Mouse (Mus musculus) thymus, adult 18-20 months (tissue): ENCODE measurements around the gene Fxr2.

Experiments
- DNase-seq, 2 experiments: peaks; one replicate each; pipeline ENCODE4 v3.0.0; 2022; ENCODE audit warnings: mixed read lengths in 2 of 2

Fxr2 gene

DNA sequence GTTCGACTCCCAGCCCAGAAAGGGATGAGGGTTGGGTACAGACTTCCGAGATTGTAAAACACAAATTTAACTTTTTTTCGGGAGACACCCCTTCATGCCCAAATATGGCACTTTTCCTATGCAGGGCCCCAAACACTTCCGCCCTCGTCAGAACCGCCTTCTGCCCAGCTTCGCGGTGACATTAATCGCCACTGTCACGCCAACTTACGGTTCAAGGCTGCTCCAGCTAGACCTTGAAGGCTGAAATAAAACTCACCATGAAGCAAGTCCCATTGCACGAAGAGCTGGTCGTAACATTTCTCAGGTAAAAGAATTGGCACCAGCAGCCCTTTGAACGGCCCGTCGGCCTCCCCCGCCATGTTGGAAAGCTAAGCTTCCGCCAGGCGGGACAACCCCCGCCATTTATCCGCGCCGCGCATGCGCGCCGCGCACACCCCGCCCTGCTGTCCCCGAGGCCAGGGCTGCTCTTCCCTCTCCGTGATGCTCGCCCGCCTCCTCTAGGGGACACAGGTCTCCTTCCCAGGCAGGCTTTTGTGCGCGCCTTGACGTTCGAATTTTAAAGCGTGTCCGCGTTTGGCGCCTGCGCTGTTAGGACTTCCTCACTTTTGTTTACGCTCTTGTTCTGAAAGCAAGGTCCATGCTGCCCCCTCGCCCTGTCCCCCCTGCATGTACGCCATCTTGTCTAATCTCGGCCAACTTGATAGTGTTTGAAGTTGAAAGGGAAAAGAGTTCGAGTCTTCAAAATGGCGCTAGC is 29.6 kb downstream of the Fxr2 start, which contains the start of gene Mpdu1:
Gene Mpdu1 (minus strand): TSS at position 430 of the 754 bp plus-strand sequence.
- peak; percentile 91 to 94 for DNase-seq

DNA sequence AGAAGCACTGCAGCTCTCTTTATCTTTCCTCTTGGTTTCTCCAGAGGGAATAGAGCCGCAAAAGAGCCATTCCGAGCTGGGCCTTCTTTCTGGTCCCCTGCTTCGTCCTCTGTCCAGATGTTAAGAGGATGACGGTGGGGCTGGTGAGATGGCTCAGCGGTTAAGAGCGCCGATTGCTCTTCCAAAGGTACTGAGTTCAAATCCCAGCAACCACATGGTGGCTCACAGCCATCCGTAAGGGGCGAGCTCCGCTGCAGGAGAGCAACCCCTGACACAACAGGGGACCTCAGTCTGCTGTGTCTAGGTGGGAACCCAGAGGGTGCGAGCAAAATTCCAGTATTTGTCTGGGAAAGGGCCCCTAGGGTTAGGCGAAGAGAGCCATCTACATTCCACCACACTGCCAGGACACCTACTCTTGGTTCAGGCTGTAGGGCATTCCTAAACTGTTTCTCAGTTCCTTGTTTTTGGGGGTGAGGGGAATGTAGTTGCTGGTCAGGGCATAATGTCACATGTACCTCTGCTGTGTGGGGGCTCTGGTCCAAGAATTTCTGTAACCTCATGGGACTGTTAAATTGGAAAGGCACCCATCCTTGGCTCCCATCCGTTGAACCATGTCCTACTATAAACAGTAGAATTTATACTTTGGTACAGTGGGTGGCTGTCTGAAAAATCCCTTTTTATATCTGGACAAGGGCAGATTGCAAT is 30.3 kb downstream of the Fxr2 start:
- no peak for DNase-seq

DNA sequence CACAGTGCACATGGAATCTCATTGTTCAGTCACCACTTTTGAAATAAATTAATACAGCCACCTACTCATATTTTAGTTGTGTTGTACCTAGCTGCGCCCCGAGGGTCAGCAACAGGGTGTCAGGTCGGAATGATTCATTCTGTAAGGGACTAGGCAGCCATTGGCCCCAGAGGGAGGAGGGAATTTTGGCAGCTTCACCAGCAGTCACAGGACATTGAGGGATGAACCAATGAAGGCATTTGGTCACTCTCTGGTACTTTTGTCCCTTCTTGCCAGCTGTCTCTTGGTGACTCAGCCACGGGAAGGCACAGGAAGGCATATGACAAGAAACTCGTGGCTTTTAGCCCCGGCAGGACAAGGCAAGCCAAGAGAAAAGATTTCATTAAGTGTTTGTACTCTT is 31.0 kb downstream of the Fxr2 start:
- no peak for DNase-seq

DNA sequence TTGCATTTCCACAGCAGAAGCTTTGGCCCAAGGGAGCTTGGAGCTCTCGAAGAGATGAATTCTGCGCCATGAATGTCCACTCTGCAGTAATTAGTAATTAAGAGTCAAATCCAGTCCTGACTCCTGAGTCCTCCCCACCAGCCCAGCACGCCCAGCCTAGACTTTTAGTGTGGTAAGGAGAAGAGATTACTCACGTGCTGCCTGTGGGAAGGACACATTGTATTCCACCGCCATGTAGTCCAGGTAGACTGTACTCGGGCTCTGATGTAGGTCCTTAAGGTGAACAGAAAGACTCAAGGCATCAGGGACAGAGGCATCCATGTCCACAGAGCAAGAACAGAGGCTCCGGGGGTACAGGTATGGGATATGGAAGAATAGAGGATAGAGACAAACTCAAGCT is 32.1 kb downstream of the Fxr2 start:
- DNase-seq: no peak

DNA sequence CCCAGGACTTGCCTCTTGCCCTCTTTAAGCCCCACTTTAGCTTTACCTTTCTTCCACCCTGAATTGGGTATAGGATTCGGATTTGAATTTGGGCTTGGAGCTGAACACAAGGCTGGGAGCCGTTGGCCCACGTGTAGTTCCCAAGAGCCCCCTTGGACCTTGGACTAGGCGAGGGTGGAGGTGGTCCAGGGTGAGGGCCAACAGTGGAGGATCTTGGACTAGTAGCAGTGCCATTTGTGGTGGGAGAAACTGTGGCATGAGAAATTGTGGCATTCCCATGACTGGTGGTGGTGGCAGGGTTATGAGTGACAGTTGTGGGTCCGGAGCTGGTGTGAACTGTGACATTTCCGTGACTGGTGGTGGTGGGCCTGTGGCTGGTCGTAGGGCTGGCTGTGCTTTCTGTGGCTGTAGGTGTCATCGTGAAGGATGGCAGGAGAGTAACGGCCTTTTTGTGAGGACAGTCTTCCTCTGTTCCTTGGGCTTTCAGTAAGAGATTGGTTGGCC is 32.7 kb downstream of the Fxr2 start:
- no peak for DNase-seq

DNA sequence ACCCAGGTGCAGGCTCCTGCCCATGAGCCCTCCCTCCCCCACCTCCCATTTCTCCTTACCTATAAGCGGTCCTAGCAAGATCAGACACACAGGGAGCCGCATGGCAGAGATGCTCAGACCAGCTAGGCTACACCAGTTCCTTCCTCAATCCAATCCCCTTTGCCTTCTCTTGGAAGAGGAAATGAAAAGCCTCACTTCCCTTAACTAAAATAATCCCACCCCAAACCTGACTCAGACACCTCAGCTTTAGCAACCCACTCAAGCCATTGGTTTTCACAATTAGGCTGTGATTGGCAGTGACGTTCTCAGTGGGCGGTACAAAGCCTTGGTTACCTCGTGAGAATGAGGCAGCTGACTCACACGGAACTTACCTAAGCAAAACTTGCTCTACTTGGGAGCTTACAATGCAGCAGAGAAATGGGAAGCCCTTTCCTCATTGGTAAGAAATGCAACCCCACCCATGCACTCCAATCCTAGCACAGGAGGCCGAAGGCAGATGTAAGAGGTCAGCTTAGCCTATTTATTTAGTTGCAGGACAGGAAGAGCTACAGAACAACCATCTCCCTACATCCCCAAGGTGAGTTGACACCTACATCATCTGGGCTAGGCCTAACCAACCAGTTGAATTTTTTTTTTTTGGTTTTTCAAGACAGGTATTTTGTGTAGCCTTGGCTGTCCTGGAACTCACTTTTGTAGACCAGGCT is 33.3 kb downstream of the Fxr2 start, which contains the start of gene Cd68:
Gene Cd68 (minus strand): TSS at position 193 of the 704 bp plus-strand sequence.
- no peak for DNase-seq

DNA sequence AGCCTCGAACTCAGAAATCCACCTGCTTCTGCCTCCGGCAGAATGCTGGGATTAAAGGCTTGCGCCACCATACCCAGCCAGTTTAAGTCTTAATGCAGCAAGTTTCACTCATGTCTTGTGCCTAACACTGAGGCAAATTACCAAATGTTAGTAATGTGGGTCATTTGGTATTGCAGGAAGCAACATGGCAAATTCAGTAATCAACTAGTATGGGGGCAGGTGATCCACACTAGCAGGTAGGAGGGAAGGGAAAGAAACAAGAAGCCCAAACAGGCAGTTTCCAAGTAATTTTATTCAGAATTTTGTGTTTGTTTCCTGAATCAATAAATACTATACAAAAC is 33.8 kb downstream of the Fxr2 start:
- no peak for DNase-seq

DNA sequence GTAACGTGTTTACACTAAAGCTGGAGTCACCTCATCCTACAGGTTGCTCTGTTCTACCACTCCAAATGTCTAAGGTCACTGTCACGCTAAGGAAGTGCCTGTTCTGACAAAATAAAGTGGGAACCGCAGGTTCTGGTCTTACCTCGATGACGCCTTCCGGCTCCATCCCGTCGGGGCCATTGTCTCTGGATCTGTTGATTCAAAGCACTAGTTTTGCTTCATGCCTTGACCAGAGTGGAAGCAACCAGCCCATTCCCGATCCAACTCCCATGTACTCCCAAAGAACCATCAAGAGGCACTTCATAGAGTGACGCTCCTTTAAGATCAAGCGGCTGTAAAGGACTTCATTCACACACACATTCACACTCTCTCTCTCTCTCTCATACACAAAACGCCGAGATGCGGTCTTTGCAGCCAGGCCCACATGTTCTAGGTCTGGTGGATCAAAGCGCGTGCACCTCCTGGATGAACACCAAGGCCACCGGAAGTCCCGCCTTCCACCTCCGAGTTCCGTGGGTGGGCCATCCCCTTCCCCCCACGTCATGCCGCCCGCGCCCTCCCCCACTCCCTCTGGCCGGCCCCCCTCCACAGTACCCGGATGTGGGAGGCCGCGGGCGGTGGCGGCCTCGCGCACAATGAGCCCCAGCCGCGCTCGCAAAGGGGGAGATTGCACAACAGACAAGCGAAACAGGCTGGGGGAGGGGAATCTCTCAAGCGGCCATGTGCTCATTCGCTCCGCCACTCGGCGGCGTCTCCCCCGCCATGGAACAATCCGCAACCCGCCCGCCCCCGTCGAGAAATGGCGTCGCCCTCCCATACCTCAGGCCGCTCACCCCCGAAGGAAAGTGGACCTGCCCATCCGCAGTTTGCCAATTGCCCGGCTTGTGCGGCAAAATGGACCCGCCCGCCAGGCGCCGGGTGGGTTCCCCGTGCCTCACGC is 38.3 kb downstream of the Fxr2 start:
- DNase-seq: peak; percentile 90 to 92

DNA sequence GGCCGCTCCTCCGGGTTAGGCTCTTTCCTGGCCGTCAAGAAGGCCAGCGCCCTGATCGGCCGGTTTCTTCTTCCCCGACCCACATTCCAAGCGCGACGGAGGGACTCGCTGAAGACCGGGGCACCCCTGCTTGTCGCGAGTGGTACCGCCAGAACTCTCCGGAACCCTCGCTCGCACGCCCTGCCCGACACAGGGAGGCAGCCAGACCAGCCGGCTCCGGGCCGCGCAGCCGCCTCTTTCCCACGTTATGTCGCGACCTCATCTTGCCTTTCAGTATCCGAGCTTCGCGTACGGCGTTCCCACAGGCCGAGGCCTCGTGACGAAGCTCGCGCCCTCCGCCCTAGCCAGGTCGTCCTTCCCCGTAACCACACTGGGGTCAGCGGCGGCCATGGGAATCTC is 38.9 kb downstream of the Fxr2 start:
- peak in 1 of 2 experiments; percentile 69 for DNase-seq

DNA sequence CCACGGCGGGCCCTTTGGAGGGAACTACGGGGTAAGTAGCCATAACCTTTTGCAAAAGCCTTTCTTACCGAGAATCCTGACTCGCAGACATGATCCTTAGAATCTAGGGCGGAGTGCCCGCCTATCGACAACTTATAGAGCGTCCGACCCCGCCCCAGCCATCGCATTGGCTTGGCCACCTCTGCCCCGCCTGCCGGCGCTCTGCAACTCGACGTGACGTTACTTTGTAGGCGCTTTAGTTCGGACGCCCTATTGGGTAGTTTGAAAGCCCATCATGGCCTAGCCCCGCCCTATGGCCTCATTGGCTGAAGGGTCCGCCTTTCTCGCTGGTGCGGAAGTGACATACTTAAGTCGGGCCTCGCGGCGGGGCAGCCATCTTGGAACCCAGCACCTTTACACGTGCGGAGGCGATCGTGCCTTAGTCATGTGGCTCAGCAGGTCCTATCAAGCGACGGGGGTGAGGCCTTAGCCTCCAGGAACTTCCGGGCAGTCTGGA is 39.5 kb downstream of the Fxr2 start, which contains the start of gene Eif4a1:
Gene Eif4a1 (minus strand): TSS at position 213 of the 496 bp plus-strand sequence.
- DNase-seq: peak; percentile 100

DNA sequence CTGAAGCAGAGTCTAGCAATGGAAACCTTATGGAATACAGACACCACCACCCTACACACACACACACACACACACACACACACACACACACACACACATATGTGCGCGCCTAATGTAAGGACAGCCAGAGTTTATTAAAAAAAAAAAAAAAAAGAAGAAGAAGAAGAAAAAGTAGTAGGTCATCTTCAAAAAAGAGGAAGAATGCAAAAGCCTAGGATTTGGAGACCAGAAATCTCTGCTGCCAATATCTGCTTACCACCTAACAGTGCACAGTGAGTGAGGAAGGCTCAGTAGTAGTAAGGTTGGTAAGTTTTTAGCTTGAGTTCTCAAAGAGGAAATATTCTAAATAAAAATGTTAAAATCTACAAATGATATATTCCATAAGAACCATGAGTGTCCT is 46.4 kb downstream of the Fxr2 start:
- DNase-seq: no peak

DNA sequence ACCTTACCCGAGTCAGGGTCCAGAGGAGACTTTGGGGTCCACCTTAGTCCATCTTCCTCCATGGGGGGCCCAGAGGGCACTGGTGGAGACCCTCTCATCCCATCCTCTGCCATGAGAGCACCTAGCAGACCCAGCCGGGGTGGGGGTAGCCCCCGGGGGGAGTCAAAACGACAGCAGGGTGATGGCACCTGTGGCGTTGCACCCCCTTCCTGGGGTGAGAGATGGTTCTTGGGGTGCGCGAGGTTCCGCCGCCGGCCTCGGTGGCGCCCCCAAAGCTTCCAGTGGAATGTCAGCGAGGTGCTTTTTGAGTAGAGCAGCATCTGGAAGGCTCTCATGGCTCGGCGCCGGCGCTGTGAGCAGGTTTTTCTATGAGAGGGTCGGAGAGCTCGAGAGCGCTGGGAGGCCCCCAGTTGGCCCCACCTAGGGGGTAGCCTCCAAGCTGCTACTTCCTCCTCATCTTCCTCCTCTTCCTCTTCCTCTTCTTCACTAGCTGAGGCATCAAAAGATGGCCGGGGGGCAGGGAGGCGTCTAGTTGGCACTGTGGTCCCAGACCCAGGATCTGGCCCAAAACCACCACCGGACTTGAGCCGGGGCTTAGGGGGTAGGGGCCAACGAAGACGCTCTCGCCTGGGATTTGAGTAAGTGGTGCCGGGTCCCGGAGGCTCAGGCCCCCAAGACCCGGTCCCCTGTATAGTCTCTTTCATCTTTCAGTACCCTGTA is 47.5 kb downstream of the Fxr2 start:
- no peak for DNase-seq

DNA sequence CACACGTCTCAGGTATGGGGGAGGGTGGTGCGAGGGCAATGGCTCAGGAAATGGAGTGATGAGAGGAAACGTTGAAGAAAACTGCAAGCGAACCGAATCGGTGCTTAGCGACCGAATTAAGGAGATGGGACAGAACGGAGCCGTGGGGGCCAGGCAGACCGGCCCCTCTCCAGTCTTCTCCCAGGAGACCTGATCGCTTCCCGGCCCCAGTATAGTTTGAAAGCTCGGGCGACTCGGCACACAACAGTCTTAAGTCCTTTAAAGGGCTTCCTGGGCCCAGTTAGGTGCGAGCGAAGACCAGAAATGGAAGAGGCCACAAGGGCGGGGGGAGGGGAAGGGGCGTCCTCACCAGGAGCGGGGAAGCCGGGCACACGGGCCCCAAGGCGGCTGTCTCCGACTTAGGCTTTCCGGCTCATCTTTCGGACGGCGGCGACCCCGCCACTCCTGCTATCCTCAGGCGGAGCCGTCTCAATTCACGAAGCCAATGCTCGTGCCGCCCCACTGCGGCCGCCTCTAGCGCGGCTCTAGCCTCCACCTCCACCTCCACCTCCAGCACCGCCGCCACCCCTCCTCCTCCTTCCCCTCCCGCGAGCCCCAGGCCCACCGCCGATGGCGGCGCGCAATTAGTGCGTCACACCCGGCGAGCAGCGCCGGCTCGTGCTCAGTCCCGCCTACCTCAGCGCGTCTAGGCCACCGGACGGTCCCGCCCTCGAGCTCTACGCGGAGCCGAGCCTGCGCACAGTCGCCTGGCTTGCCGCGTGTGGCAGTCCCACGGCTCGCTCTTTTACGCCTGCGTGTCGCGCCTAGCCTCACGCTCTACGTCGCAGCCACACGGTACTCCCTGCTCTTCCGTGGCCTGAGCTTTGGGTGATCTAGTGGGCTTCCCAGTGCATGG is 48.8 kb downstream of the Fxr2 start, which contains the start of gene Senp3:
Gene Senp3 (minus strand): TSS at position 771 of the 895 bp plus-strand sequence.
- DNase-seq: peak; percentile 95 to 96

DNA sequence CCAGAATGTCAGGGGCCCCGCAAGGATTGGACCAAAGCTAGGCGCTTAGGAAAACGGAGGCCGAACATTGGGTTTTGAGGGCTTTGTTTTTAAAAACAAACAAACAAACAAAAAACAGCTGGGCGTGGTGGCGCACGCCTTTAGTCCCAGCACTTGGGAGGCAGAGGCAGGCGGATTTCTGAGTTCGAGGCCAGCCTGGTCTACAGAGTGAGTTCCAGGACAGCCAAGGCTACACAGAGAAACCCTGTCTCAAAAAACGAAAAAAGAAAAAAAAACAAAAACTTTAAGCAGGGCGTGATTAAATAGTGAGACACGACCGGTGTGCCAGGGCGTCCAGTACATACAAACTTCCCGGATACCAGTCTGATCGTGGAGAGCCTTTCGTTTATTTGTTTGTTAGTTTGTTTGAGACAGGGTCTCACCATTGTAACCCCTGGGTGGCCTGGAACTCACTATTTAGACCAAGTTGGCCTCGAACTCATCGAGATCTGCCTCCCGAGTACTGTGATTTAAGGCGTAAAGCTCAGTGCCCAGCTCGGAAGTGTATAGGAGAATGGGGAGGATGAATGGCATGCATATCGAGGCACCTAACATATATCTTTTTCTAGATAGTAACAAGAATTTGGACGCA is 49.5 kb downstream of the Fxr2 start:
- no peak for DNase-seq

DNA sequence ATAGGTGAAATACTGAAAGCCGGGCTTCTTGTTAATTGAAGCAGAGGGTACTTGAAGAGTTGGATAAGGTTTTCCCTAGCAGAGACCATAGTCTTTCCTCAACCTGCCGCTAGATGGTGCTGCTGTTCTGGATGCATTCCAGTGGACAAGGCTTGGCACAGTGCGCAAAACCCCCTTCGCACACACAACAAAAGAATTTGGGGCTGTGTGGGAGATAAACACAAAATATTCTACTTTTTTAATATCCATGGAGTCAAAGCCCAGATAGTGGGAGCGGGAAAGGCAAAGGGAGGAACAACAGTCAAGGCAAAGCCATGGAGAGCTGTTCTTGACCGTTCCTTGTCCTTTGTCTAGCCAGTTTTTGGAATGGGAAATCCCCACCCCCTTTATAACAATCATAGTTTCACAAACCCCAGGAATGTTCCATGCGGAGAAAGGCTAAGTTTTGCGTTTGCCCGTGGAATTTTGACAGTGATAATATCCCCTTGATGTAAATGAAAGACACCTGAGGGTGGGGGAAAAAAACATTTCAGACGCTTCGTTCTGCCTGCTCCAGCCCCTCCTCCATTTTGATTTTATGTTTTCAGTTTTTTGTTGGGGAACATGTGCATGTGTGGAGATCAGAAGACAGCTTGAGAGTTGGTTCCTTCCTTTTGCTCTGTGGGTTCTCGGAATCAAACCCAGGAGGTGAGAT is 50.2 kb downstream of the Fxr2 start:
- DNase-seq: peak; percentile 57 to 71

DNA sequence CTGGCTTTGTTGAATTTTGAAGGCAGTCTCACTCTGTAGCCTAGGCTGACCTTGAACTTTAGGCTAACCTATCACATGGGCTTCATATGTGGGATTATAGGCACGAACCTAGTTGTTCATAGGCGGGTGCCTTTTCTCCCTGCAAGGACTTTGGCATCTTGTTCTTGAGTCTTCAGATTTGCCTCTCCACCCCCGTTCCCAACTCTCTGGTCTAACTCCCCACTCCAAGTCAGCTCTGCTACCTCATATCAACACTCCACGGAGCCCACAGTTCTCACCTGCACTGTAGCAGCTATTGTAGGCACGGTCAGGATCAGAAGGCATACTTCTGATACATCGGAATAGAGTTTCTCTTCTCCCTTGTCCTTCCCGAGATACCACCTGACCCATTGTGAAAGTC is 50.8 kb downstream of the Fxr2 start:
- no peak for DNase-seq

DNA sequence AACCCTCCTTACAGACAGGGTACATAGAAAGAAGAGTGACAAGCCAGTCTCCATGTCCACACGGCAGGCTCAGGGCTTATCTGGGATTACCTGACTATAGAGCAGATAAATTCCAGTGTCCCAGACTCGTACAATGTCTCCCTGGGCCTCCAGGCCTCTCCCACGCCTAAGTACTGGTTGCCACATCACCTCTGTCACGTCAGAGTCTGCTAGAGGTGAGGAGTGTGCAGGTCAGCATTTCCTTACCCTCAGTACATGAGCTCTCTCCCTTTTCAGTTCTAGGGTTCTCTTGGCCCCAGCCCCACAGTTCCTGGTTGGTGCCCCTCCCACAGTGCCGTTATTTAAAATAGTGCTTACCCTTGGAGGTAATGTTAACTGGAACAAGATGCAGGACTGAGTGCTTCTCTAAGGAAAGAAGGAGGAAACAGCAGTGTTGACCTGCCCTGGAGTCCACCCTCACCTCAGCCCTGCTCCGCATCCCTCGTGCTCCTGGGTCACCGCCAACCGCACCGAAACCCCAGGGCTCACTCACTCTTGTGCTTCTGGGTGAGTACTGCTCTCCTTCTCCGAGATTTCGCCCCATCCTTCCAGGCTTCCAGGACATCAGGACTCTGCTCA is 51.4 kb downstream of the Fxr2 start:
- DNase-seq: no peak

DNA sequence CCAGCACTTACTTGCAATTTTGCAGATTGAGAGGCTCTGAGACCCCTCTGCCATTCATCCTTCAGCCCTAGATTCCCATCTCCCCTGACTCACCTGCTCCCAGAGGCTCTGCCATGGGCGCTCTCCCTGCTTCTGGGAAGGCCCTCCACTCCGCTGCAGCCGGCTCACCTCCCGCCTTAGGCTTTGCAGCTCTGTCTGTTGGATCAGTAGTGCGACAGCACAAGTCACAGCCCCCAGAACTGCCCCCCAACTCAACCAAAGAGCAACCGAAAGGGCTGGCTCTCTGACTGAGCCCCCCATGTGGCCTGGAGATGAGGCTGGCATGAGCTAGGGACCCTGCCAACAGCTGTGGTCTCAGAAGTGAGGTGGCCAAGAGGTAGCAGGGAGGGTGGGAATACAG is 52.1 kb downstream of the Fxr2 start:
- DNase-seq: no peak
